Mouse (Mus musculus): ENCODE results near the gene Cd28.

Cd28 gene

GRCm38 (mm10) chr1:60750201-60750765 is 33.7 kb downstream of the Cd28 start:
- no peak for DNase-seq (ENCODE audit: low spot score)

- no peak for DNase-seq (ENCODE audit: low spot score)
Observed at GRCm38 (mm10) chr1:60751011-60751410, 34.4 kb downstream of the Cd28 start.

GRCm38 (mm10) chr1:60752986-60753385 is 36.4 kb downstream of the Cd28 start:
- DNase-seq (ENCODE audit: low spot score): no peak

GRCm38 (mm10) chr1:60753981-60754380 is 37.4 kb downstream of the Cd28 start:
- DNase-seq (ENCODE audit: low spot score): no peak

GRCm38 (mm10) chr1:60755391-60756243 is 39.0 kb downstream of the Cd28 start:
- no peak for DNase-seq (ENCODE audit: low spot score)

- DNase-seq (ENCODE audit: low spot score): no peak
Observed at GRCm38 (mm10) chr1:60757631-60758030, 41.0 kb downstream of the Cd28 start.

- DNase-seq (ENCODE audit: low spot score): no peak
Observed at GRCm38 (mm10) chr1:60758226-60758625, 41.6 kb downstream of the Cd28 start.

GRCm38 (mm10) chr1:60759563-60760335 is 43.1 kb downstream of the Cd28 start:
- no peak for DNase-seq (ENCODE audit: low spot score)

GRCm38 (mm10) chr1:60760475-60760874 is 43.9 kb downstream of the Cd28 start:
- DNase-seq (ENCODE audit: low spot score): no peak

- no peak for DNase-seq (ENCODE audit: low spot score)
Observed at GRCm38 (mm10) chr1:60761528-60762171, 45.0 kb downstream of the Cd28 start.

GRCm38 (mm10) chr1:60762451-60762850 is 45.9 kb downstream of the Cd28 start:
- no peak for DNase-seq (ENCODE audit: low spot score)

- DNase-seq (ENCODE audit: low spot score): no peak
Observed at GRCm38 (mm10) chr1:60762916-60763315, 46.3 kb downstream of the Cd28 start.

GRCm38 (mm10) chr1:60771771-60772170 is 55.2 kb downstream of the Cd28 start:
- no peak for DNase-seq (ENCODE audit: low spot score)

- no peak for DNase-seq (ENCODE audit: low spot score)
Observed at GRCm38 (mm10) chr1:60773231-60773630, 56.6 kb downstream of the Cd28 start.

- DNase-seq (ENCODE audit: low spot score): no peak
Observed at GRCm38 (mm10) chr1:60776166-60776565, 59.6 kb downstream of the Cd28 start.

- no peak for DNase-seq (ENCODE audit: low spot score)
Observed at GRCm38 (mm10) chr1:60776906-60777305, 60.3 kb downstream of the Cd28 start.

- DNase-seq (ENCODE audit: low spot score): no peak
Observed at GRCm38 (mm10) chr1:60778465-60779115, 62.0 kb downstream of the Cd28 start.

GRCm38 (mm10) chr1:60779176-60779575 is 62.6 kb downstream of the Cd28 start:
- no peak for DNase-seq (ENCODE audit: low spot score)

- DNase-seq (ENCODE audit: low spot score): no peak
Observed at GRCm38 (mm10) chr1:60781666-60782065, 65.1 kb downstream of the Cd28 start.

- no peak for DNase-seq (ENCODE audit: low spot score)
Observed at GRCm38 (mm10) chr1:60793717-60794116, 77.1 kb downstream of the Cd28 start.

- no peak for DNase-seq (ENCODE audit: low spot score)
Observed at GRCm38 (mm10) chr1:60795677-60796205, 79.1 kb downstream of the Cd28 start.
